Mouse (Mus musculus) ES-Bruce4 (cell line): ENCODE measurements around the gene Chd1l. TPM values are rescaled to one million over a fixed set of nuclear protein-coding genes. Genes with fewer than 3 reads are reported as not detected.

ENCODE experiments used
- H3K27ac ChIP-seq: 2 replicates; pipeline ENCODE4 v1.5.1; 2012; ENCODE audit warnings: low read length, inconsistent platforms; ENCODE audit not compliant: insufficient read depth
- H3K27me3 ChIP-seq: 2 replicates; pipeline ENCODE4 v1.6.1; 2012; ENCODE audit warnings: mild to moderate bottlenecking, low read length, inconsistent platforms; ENCODE audit not compliant: control insufficient read depth, poor library complexity, insufficient read depth, severe bottlenecking
- H3K36me3 ChIP-seq: 2 replicates; pipeline ENCODE4 v1.6.1; 2012; ENCODE audit warnings: inconsistent platforms, mild to moderate bottlenecking, low read length, moderate library complexity; ENCODE audit not compliant: control insufficient read depth, poor library complexity, insufficient read depth, severe bottlenecking
- H3K4me1 ChIP-seq: one replicate; pipeline ENCODE4 v1.8.1; 2011; ENCODE audit warnings: low read length; ENCODE audit not compliant: control insufficient read depth, insufficient read depth
- H3K4me3 ChIP-seq: 2 replicates; pipeline ENCODE4 v1.5.1; 2011; ENCODE audit warnings: low read depth, mild to moderate bottlenecking, low read length
- H3K9ac ChIP-seq: 2 replicates; pipeline ENCODE4 v1.6.1; 2012; ENCODE audit warnings: low read depth, mild to moderate bottlenecking, inconsistent platforms; ENCODE audit not compliant: poor library complexity, severe bottlenecking
- H3K9me3 ChIP-seq: replicated peaks from 2 replicates; pipeline ENCODE4 v1.6.1; 2012; ENCODE audit warnings: mild to moderate bottlenecking, low read length, inconsistent platforms; ENCODE audit not compliant: control insufficient read depth, poor library complexity, insufficient read depth, severe bottlenecking
- CTCF ChIP-seq: IDR thresholded peaks from one replicate; pipeline ENCODE4 v1.8.1; 2011; ENCODE audit warnings: low read depth, low read length
- EP300 ChIP-seq: IDR thresholded peaks from 2 replicates; pipeline ENCODE4 v1.6.1; 2011; ENCODE audit warnings: low read depth, low read length; ENCODE audit not compliant: insufficient read depth
- POLR2A ChIP-seq: IDR thresholded peaks from one replicate; pipeline ENCODE4 v1.8.1; 2011; ENCODE audit warnings: low read length; ENCODE audit not compliant: insufficient read depth
- polyA plus RNA-seq: library from polyadenylated mRNA; stranded (reverse); fragments of >200 nt; gene quantifications from 2 replicates; pipeline ENCODE4 v1.2.4, GENCODE M21; 2011; ENCODE audit warnings: low read depth; ENCODE audit not compliant: missing spikeins, insufficient read depth, insufficient read length

Gene Chd1l
- polyA plus RNA-seq, 1 experiment = 23.7 TPM

DNA sequence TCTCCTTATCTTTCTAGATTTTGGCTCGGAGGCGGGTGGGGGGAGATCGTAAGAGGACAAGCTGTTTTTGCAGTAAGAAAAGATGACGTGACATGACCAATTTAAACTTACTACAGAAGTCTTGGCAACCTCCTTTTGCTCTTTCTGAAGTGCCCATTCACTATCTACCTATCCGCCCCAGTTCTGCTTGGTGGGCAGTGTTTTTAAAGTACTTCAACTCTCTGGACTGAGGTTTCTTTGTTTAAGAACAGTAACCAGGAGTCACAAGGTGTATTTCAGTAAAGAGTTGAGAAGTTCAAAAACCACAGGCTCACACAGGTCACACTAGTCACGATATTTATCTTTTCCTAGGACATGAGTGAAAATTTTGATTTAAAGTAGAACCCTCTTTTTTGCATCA is 14.9 kb downstream of the Chd1l start:
- H3K4me3 ChIP-seq = no peak overlapping the region
- H3K9me3 ChIP-seq = no peaks in the 10 kb centered on the region
- no peaks in the 10 kb centered on the region for H3K4me1 ChIP-seq
- H3K36me3 ChIP-seq = peaks cover 3% of the 10 kb centered on the region
- H3K9ac ChIP-seq = no peak overlapping the region
- TF ChIP-seq EP300 = no peak
- TF ChIP-seq POLR2A = no peak
- no peak for TF ChIP-seq CTCF
- H3K27me3 ChIP-seq = no peaks in the 10 kb centered on the region
- H3K27ac ChIP-seq = no peak overlapping the region

DNA sequence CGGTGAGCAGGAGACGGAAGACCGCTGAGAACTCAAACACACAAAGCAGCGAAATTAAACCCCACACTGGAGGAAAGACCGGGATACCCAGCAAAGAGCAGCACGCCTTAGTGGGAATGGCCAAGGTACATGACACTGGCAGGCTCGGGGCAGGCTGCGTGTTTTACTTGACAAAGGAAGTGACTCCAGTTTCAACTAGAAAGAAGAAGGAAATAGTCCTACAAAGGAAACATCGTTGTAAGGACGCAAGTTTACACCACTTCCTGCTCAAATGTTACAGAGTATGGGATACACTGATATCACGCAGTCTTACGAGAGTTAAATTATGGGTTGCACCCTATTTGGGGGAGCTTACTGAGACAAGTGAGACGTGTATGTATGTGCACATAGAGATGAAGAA is 15.9 kb downstream of the Chd1l start:
- Histone ChIP-seq H3K27me3 (no peaks in the 10 kb centered on the region), H3K4me1 (no peaks in the 10 kb centered on the region), H3K9me3 (no peaks in the 10 kb centered on the region), H3K9ac (no peak overlapping the region), H3K4me3 (no peak overlapping the region), H3K36me3 (peaks cover 3% of the 10 kb centered on the region), H3K27ac (no peak overlapping the region)
- TF ChIP-seq EP300 = no peak
- no peak for TF ChIP-seq POLR2A

DNA sequence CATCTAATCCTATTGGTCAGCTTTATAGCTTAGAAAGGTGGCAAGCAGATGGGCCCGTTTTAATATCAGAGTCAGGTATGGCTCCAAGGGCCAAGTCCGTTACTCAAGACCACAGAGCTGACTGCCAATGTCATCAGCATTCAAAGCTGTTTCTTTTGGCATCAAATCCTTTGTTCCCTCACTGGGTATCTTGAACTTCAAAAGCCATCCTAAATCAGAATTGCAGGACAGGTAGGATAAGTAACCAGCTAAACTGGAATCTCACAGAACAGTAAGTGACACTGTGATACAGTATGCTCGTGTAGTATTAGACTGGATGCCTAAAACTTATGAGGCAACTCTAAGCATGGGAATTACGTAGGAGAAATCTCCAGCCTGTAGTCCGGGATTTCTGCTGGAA is 16.9 kb downstream of the Chd1l start:
- TF ChIP-seq CTCF (no peak), POLR2A (no peak), EP300 (no peak)
- no peaks in the 10 kb centered on the region for H3K9me3 ChIP-seq
- H3K36me3 ChIP-seq = peaks cover 3% of the 10 kb centered on the region

DNA sequence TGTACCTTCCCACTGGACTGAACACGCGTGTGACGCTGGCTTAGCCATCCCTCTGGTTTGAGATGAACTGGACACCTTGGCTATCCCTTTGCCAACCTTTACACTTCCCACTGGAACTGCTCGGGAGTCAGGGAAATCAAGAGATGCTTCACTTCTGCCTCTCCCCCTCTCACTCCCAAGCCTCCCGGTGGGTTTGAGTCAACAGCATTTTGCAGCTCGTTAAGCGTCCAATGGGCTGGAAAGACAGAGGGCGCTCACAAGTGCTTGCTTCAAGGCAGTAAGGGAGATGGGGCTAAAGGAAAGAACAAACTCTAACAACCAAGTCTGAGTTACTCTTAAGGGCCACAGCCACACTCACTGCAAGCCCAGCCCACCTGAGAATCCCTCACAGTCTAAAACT is 19.3 kb downstream of the Chd1l start:
- Histone ChIP-seq H3K4me3 (no peak overlapping the region), H3K9me3 (no peaks in the 10 kb centered on the region), H3K4me1 (no peaks in the 10 kb centered on the region), H3K36me3 (no peaks in the 10 kb centered on the region; the same call in 1 of the 2 replicates), H3K27me3 (no peaks in the 10 kb centered on the region), H3K9ac (no peak overlapping the region), H3K27ac (no peak overlapping the region)
- no peak for TF ChIP-seq CTCF

More for the DNA sequence above, 16.9 kb downstream of the Chd1l start:
- Histone ChIP-seq H3K4me1 (no peaks in the 10 kb centered on the region), H3K27me3 (no peaks in the 10 kb centered on the region), H3K27ac (no peak overlapping the region), H3K9ac (no peak overlapping the region), H3K4me3 (no peak overlapping the region)

DNA sequence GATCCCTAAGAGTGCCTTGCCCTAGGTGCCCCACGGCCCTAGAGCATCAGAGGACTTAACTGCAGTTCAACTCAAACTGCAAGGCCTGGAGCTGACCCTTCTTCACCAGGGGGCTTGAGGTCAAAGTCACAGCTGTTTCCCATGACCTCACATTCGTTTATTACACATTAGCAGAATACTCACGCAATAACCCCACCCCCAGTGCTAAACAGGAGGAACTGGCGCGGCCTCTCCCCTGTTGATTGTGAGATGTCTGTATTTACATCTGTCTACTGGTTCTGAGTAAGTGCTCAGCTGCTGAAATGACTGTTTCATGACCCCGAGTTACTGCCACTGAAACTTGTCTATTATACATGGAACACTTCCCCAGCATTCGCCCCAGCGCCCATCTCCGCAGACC is 22.3 kb downstream of the Chd1l start:
- TF ChIP-seq CTCF (no peak), POLR2A (no peak), EP300 (no peak)
- no peak overlapping the region for H3K27ac ChIP-seq
- H3K4me1 ChIP-seq = no peaks in the 10 kb centered on the region
- H3K27me3 ChIP-seq = no peaks in the 10 kb centered on the region
- no peaks in the 10 kb centered on the region for H3K9me3 ChIP-seq
- no peak overlapping the region for H3K9ac ChIP-seq
- H3K36me3 ChIP-seq = no peaks in the 10 kb centered on the region; the same call in 1 of the 2 replicates
- H3K4me3 ChIP-seq = no peak overlapping the region

DNA sequence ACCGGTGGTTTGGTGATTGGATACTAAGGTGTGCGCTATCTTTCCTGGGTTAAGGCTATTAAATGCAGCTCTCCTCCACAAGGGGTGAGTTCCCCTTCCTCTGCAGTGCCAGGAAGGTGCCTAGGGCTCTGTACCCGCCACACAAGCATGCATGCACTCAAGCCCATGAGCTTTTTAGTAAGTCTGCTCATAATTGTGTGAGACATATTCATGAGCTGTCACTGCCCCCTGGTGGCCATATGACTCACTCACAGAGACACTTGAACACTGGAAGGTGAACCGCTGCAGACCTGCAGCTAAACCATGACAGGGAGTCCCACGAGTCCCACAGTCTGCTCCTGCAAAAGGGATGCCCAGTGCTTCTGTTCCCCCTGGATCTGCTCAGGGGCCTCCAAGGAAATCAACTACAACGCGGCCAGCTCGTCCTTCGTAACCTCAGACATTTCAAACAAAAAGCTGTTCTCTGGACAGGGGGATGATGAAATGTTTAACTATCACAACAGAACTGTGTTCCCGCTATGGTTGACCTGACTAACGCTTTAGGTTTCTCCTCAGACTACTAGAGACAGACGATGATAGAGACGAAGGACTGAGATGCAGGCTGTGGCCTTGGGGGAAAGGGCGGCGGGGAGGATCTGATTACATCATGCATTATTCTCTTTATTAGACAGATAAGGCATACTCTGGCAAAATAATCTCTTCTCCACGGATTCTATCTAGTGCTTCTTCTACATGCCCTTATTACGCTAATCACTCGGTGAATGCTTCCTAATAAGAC is 24.4 kb downstream of the Chd1l start:
- no peak overlapping the region for H3K4me3 ChIP-seq
- no peaks in the 10 kb centered on the region for H3K36me3 ChIP-seq
- no peaks in the 10 kb centered on the region for H3K4me1 ChIP-seq
- no peaks in the 10 kb centered on the region for H3K9me3 ChIP-seq
- no peak overlapping the region for H3K27ac ChIP-seq
- no peaks in the 10 kb centered on the region for H3K27me3 ChIP-seq
- H3K9ac ChIP-seq = no peak overlapping the region
- TF ChIP-seq CTCF (peak; percentile 67), EP300 (no peak)
